Mouse (Mus musculus) spleen, postnatal 36 days (tissue): Measurements from ENCODE around the gene Rpl35a.
"Not testable (repeated sequence)": the region's sequence is repeated elsewhere in the genome, so short reads cannot be mapped to it uniquely, and the experiment has no call there.

Experiments
- DNase-seq, 2 experiments: peaks; one replicate each; pipeline ENCODE4 v3.0.0; 2022; ENCODE audit warnings: low spot score in 2 of 2, mixed read lengths in 1 of 2

The Rpl35a gene

GRCm38 (mm10) chr16:33055655-33056054 lies 598 bp upstream of the Rpl35a start:
- DNase-seq: no peak

GRCm38 (mm10) chr16:33056786-33057185 lies 533 bp downstream of the Rpl35a start:
- no peak for DNase-seq

- DNase-seq: no peak
These were observed 1.8 kb downstream of the Rpl35a start for GRCm38 (mm10) chr16:33058033-33058432.

GRCm38 (mm10) chr16:33058656-33059055 lies 2.4 kb downstream of the Rpl35a start:
- not testable (repeated sequence) for DNase-seq

GRCm38 (mm10) chr16:33059471-33059870 lies 3.2 kb downstream of the Rpl35a start:
- DNase-seq: no peak

GRCm38 (mm10) chr16:33060926-33061325 lies 4.7 kb downstream of the Rpl35a start:
- DNase-seq: no peak

- no peak for DNase-seq
These were observed 5.1 kb downstream of the Rpl35a start for GRCm38 (mm10) chr16:33061400-33061799.

- DNase-seq: peak; percentile 88 to 90
These were observed 5.9 kb downstream of the Rpl35a start, which contains the start of gene Lmln for GRCm38 (mm10) chr16:33062024-33062681. Gene Lmln (plus strand): TSS chr16:33062521.

- DNase-seq: no peak
These were observed 6.5 kb downstream of the Rpl35a start for GRCm38 (mm10) chr16:33062682-33063131.

GRCm38 (mm10) chr16:33063267-33063666 lies 7.0 kb downstream of the Rpl35a start:
- DNase-seq: no peak

GRCm38 (mm10) chr16:33064636-33065035 lies 8.4 kb downstream of the Rpl35a start:
- DNase-seq: no peak

GRCm38 (mm10) chr16:33070928-33071327 lies 14.7 kb downstream of the Rpl35a start:
- no peak for DNase-seq

GRCm38 (mm10) chr16:33072871-33073557 lies 16.8 kb downstream of the Rpl35a start:
- DNase-seq: peak; percentile 59 to 69

- DNase-seq: no peak
These were observed 18.7 kb downstream of the Rpl35a start for GRCm38 (mm10) chr16:33074967-33075366.

GRCm38 (mm10) chr16:33076078-33076477 lies 19.8 kb downstream of the Rpl35a start:
- no peak for DNase-seq

- no peak for DNase-seq
These were observed 20.9 kb downstream of the Rpl35a start for GRCm38 (mm10) chr16:33077069-33077627.

- no peak for DNase-seq
These were observed 23.8 kb downstream of the Rpl35a start for GRCm38 (mm10) chr16:33080063-33080462.

GRCm38 (mm10) chr16:33082951-33083350 lies 26.7 kb downstream of the Rpl35a start:
- DNase-seq: no peak

GRCm38 (mm10) chr16:33083996-33084395 lies 27.7 kb downstream of the Rpl35a start:
- DNase-seq: no peak

GRCm38 (mm10) chr16:33085666-33086065 lies 29.4 kb downstream of the Rpl35a start:
- no peak for DNase-seq
